Mouse (Mus musculus) hematopoietic multipotent progenitor cell, adult 10-12 weeks (in vitro differentiated cells): ENCODE results near the gene Odaph. TPM values are rescaled to one million over a fixed set of nuclear protein-coding genes. Genes with fewer than 3 reads are reported as not detected.

ENCODE experiments used
- polyA plus RNA-seq: library from polyadenylated mRNA; stranded (reverse); fragments of >175 nt; gene quantifications from 2 replicates; pipeline ENCODE4 v1.2.3, GENCODE M21; 2012; ENCODE audit warnings: low replicate concordance

Odaph gene
- polyA plus RNA-seq: 0.34 TPM in 1 of 2 replicates, not detected in the other

GRCm38 (mm10) chr5:91987236-91987635 lies at the start of gene Odaph:
TSS of gene Odaph (plus strand) at chr5:91987475.

DNA sequence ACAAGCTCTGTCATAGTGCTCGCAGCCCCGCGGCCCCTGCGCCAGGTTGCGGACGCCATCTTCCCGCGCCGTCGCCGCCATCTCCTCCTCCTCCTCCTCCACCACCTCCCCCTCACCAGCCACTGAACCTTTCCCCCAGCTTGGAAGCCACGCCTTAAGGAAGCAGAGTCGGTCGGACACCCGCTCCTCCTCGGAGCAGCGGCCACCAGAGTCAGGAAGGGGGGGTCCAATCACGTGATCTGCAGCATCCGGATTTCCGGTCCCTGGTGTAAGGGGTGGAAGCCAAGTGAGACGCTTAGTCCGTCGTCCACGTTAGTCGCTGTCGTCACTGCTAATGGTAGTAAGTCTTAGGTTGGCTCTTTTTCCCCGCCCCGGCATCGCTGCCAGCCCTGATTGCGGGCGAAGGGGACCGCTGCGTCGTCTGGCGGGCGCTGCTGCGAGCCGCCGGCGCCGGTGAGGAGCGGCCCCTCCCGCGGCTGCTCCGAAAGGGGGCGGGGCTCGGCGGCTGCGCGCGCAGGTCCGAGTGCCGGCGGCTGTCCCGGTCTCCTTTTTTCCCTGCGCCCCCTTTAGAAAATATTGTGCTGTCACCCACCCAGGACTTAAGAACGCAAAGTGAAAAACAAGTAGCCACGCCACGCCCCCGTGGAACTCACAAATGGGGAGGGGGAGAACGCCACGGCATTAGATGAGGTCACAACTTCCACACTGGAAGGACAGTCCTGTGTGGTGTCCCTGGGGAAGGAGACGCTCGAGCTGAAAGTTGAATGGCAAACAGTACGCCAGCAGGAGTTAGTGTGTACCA lies 24.4 kb upstream of the Odaph start, which contains the start of gene Rchy1:
Gene Rchy1 (minus strand): TSS at position 430 of the 802 bp plus-strand sequence.

GRCm38 (mm10) chr5:92043783-92044182 lies 56.5 kb downstream of the Odaph start, which contains the start of gene Cdkl2:
TSS of gene Cdkl2 (minus strand) at chr5:92043883.

Other genes starting within 250 kb of the Odaph start
- gene Rchy1, start 24.4 kb upstream of the Odaph start, polyA plus RNA-seq: 14.4 and 21.3 TPM in 2 replicates
- gene Cdkl2, start 56.4 kb downstream of the Odaph start, polyA plus RNA-seq: 0.13 and 0.58 TPM in 2 replicates
- gene G3bp2, start 96.2 kb downstream of the Odaph start, polyA plus RNA-seq: 16.5 and 19.7 TPM in 2 replicates
- gene Uso1, start 150.5 kb downstream of the Odaph start, polyA plus RNA-seq: 6.1 and 37.8 TPM in 2 replicates
- not detected in 2 replicates for gene U90926, start 227.9 kb downstream of the Odaph start, polyA plus RNA-seq